Mouse (Mus musculus): Measurements from ENCODE around the gene Wdr49.

GRCm38 (mm10) chr3:75353972-75354371 is 128.0 kb downstream of the Wdr49 start:
- TF ChIP-seq CTCF (IDR thresholded peaks at IDR 0.05) (no peak), EP300 (IDR thresholded peaks at IDR 0.05) (no peak)

Measured in lung, postnatal 0 days (tissue).